Mouse (Mus musculus): ENCODE measurements around the gene Pus7l.

DNA sequence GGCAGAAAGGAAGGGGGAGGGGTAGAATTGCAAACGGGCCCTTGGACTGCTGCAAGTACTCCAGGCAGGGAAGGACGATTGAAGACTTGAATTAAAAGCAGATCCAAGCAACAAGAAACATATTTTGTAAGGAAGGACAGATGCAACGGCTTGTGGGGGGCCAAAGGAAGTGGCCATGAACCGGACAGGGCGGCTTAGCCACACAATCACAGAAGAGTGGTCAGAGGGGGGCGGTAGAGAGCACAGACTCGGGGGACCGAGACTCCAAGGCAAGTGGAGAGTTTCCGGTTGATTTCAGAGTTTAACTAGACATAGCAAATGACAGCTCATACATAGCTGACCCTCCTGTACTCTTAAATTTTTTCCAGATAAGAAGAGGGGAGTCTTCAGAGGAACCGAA is 47.4 kb downstream of the Pus7l start:
- TF ChIP-seq CTCF (IDR thresholded peaks at IDR 0.05) (no peak), EP300 (IDR thresholded peaks at IDR 0.05) (no peak)
